Mouse (Mus musculus) midbrain, postnatal 0 days (tissue): Measurements from ENCODE around the gene Cdk14. TPM values are rescaled to one million over a fixed set of nuclear protein-coding genes. Genes with fewer than 3 reads are reported as not detected.

Experiments used
- ATAC-seq: fragments of 200-750 bp; cut with Nextera tagmentation; 2 replicates; pipeline ENCODE4 v1.8.0; 2017; ENCODE audit warnings: moderate number of reproducible peaks, mild to moderate bottlenecking, moderate TSS enrichment, moderate library complexity; ENCODE audit not compliant: low FRiP score
- DNase-seq: peaks from one replicate; pipeline ENCODE4 v3.0.0-alpha.2; 2015; ENCODE audit warnings: low spot score
- H3K27ac ChIP-seq: fragments of 300-500 bp; sonication (generic); 2 replicates; pipeline ENCODE4 v1.5.1; 2014; ENCODE audit warnings: low read depth, mild to moderate bottlenecking, low read length, mixed read lengths
- H3K27me3 ChIP-seq: fragments of 300-500 bp; sonication (generic); 2 replicates; pipeline ENCODE4 v1.6.1; 2014; ENCODE audit warnings: low read length, control low read depth, mixed read lengths; ENCODE audit not compliant: insufficient read depth
- H3K36me3 ChIP-seq: fragments of 300-500 bp; sonication (generic); 2 replicates; pipeline ENCODE4 v1.6.1; 2014; ENCODE audit warnings: low read length, control low read depth, mixed read lengths; ENCODE audit not compliant: insufficient read depth
- H3K4me1 ChIP-seq: fragments of 300-500 bp; sonication (generic); 2 replicates; pipeline ENCODE4 v1.6.1; 2014; ENCODE audit warnings: mild to moderate bottlenecking, control low read depth, antibody characterized with exemption, low read length, mixed read lengths; ENCODE audit not compliant: insufficient read depth
- H3K4me2 ChIP-seq: fragments of 300-500 bp; sonication (generic); 2 replicates; pipeline ENCODE4 v1.6.1; 2014; ENCODE audit warnings: low read depth, mild to moderate bottlenecking, low read length, mixed read lengths; ENCODE audit not compliant: poor library complexity, severe bottlenecking
- H3K4me3 ChIP-seq: fragments of 300-500 bp; sonication (generic); 2 replicates; pipeline ENCODE4 v1.5.1; 2014; ENCODE audit warnings: low read depth, mild to moderate bottlenecking, low read length, moderate library complexity
- H3K9ac ChIP-seq: fragments of 300-500 bp; sonication (generic); replicated peaks from 2 replicates; pipeline ENCODE4 v1.6.1; 2014; ENCODE audit warnings: mild to moderate bottlenecking, low read length, moderate library complexity, mixed read lengths; ENCODE audit not compliant: poor library complexity, severe bottlenecking
- H3K9me3 ChIP-seq: fragments of 300-500 bp; sonication (generic); 2 replicates; pipeline ENCODE4 v1.6.1; 2016; ENCODE audit warnings: low read length, control low read depth
- CTCF ChIP-seq: IDR thresholded peaks from 2 replicates; pipeline ENCODE4 v1.5.1; 2016; ENCODE audit warnings: antibody characterized with exemption, mild to moderate bottlenecking
- WGBS: fragments of 180-500 bp; shearing (Covaris S2); extraction: QIAGEN DNeasy Blood & Tissue Kit; methylation state at CpG from one replicate; pipeline ENCODE4 v1.1.7; 2014; 5-methylcytosine and 5-hydroxymethylcytosine counted together
- polyA plus RNA-seq: library from polyadenylated mRNA; unstranded; fragments of >200 nt; fragmentation: Nextera tagmentation; extraction: Ambion mirVana; gene quantifications from 2 replicates; pipeline ENCODE4 v1.2.1, GENCODE M21; 2015
- total RNA-seq: library from RNA; depleted of rRNA; stranded (reverse); fragments of >200 nt; gene quantifications from 2 replicates; pipeline ENCODE4 v1.2.3, GENCODE M21; 2014

Cdk14 gene
- total and polyA plus RNA-seq, 2 experiments from 2014 or later: 45.6 to 84.4 TPM

- WGBS: 76% methylated on average over 3 of the region's 3 CpGs
- Histone ChIP-seq H3K4me1 (peaks cover 5% of the 10 kb centered on the region; the same call in 1 of the 2 replicates), H3K9ac (no peak overlapping the region), H3K9me3 (no peaks in the 10 kb centered on the region), H3K4me3 (no peak overlapping the region), H3K27me3 (no peaks in the 10 kb centered on the region), H3K36me3 (no peaks in the 10 kb centered on the region), H3K27ac (no peak overlapping the region), H3K4me2 (no peak overlapping the region)
- DNase-seq (no peak), ATAC-seq (no peak)
- TF ChIP-seq CTCF: no peak
Observed at GRCm38 (mm10) chr5:5109621-5110020, 310.5 kb downstream of the Cdk14 start.

GRCm38 (mm10) chr5:5109017-5109416 is 311.1 kb downstream of the Cdk14 start:
- no peak for TF ChIP-seq CTCF
- no peaks in the 10 kb centered on the region for H3K27me3 ChIP-seq
- H3K9me3 ChIP-seq: no peaks in the 10 kb centered on the region
- H3K27ac ChIP-seq: no peak overlapping the region
- H3K36me3 ChIP-seq: no peaks in the 10 kb centered on the region
- no peak overlapping the region for H3K4me3 ChIP-seq
- no peak overlapping the region for H3K9ac ChIP-seq
- H3K4me2 ChIP-seq: no peak overlapping the region
- H3K4me1 ChIP-seq: peaks cover 5% of the 10 kb centered on the region; the same call in 1 of the 2 replicates
- 86% methylated on average over 3 of the region's 3 CpGs for WGBS
- DNase-seq: no peak
- no peak for ATAC-seq

GRCm38 (mm10) chr5:5096248-5096915 is 323.7 kb downstream of the Cdk14 start:
- 56% methylated on average over 3 of the region's 3 CpGs for WGBS
- DNase-seq (no peak), ATAC-seq (no peak)
- Histone ChIP-seq H3K27me3 (no peaks in the 10 kb centered on the region), H3K4me2 (no peak overlapping the region), H3K9ac (no peak overlapping the region), H3K9me3 (no peaks in the 10 kb centered on the region), H3K36me3 (no peaks in the 10 kb centered on the region), H3K27ac (no peak overlapping the region), H3K4me3 (no peak overlapping the region), H3K4me1 (no peaks in the 10 kb centered on the region)
- TF ChIP-seq CTCF: no peak

- Histone ChIP-seq H3K36me3 (no peaks in the 10 kb centered on the region), H3K4me3 (no peak overlapping the region), H3K4me1 (no peaks in the 10 kb centered on the region), H3K27me3 (no peaks in the 10 kb centered on the region), H3K27ac (no peak overlapping the region), H3K9me3 (no peaks in the 10 kb centered on the region), H3K4me2 (no peak overlapping the region), H3K9ac (no peak overlapping the region)
- WGBS: 82% methylated on average over 7 of the region's 7 CpGs
- no peak for DNase-seq
- no peak for ATAC-seq
- TF ChIP-seq CTCF: no peak
Observed at GRCm38 (mm10) chr5:5092736-5093135, 327.4 kb downstream of the Cdk14 start.

- DNase-seq: no peak
- Histone ChIP-seq H3K27ac (no peak overlapping the region), H3K9ac (no peak overlapping the region), H3K4me3 (no peak overlapping the region), H3K4me1 (no peaks in the 10 kb centered on the region), H3K4me2 (no peak overlapping the region), H3K9me3 (no peaks in the 10 kb centered on the region), H3K36me3 (no peaks in the 10 kb centered on the region), H3K27me3 (no peaks in the 10 kb centered on the region)
- WGBS: 75% methylated on average over 1 of the region's 1 CpGs
- ATAC-seq: no peak
- no peak for TF ChIP-seq CTCF
Observed at GRCm38 (mm10) chr5:5071526-5071925, 348.6 kb downstream of the Cdk14 start.

GRCm38 (mm10) chr5:5064686-5065085 is 355.4 kb downstream of the Cdk14 start:
- no peaks in the 10 kb centered on the region for H3K9me3 ChIP-seq
- DNase-seq (no peak), ATAC-seq (no peak)
- H3K9ac ChIP-seq: no peak overlapping the region
- no peak overlapping the region for H3K4me2 ChIP-seq
- H3K27ac ChIP-seq: no peak overlapping the region
- H3K4me1 ChIP-seq: no peaks in the 10 kb centered on the region
- 80% methylated on average over 3 of the region's 3 CpGs for WGBS
- no peak overlapping the region for H3K4me3 ChIP-seq
- H3K27me3 ChIP-seq: no peaks in the 10 kb centered on the region
- no peaks in the 10 kb centered on the region for H3K36me3 ChIP-seq
- no peak for TF ChIP-seq CTCF
